Mouse (Mus musculus): Measurements from ENCODE around the gene Vangl1. TPM values are rescaled to one million over a fixed set of nuclear protein-coding genes. Genes with fewer than 3 reads are reported as not detected.
A peak's percentile ranks its signal among the peaks of the same experiment; 100 is the strongest.

Gene Vangl1
- polyA plus RNA-seq, 1 experiment from 2014 or later = 19.1 TPM

GRCm38 (mm10) chr3:102187401-102187800 is 17.1 kb downstream of the Vangl1 start:
- H3K36me3 ChIP-seq = peaks cover 8% of the 10 kb centered on the region
- no peak for ATAC-seq (ENCODE audit: insufficient number of reproducible peaks, insufficient read depth, low FRiP score, low TSS enrichment)
- H3K27ac ChIP-seq = no peak overlapping the region
- 58% methylated on average over 4 of the region's 4 CpGs for WGBS
- peaks cover 8% of the 10 kb centered on the region; the same call in 1 of the 2 replicates for H3K27me3 ChIP-seq
- H3K4me3 ChIP-seq = no peak overlapping the region
- no peak overlapping the region for H3K4me2 ChIP-seq (replicated peaks)
- H3K4me1 ChIP-seq = peaks cover 37% of the 10 kb centered on the region
- no peak overlapping the region for H3K9ac ChIP-seq
- H3K9me3 ChIP-seq = no peaks in the 10 kb centered on the region

- Histone ChIP-seq H3K4me1 (peaks cover 28% of the 10 kb centered on the region), H3K27me3 (no peaks in the 10 kb centered on the region), H3K4me3 (no peak overlapping the region), H3K27ac (no peak overlapping the region), H3K4me2 (replicated peaks) (no peak overlapping the region), H3K9me3 (no peaks in the 10 kb centered on the region), H3K36me3 (peaks cover 14% of the 10 kb centered on the region), H3K9ac (no peak overlapping the region)
- ATAC-seq (ENCODE audit: insufficient number of reproducible peaks, insufficient read depth, low FRiP score, low TSS enrichment) = no peak
- WGBS = 45% methylated on average over 5 of the region's 5 CpGs
Observed at GRCm38 (mm10) chr3:102184721-102185120, 19.8 kb downstream of the Vangl1 start.

- 87% methylated on average over 2 of the region's 2 CpGs for WGBS
- H3K36me3 ChIP-seq = peaks cover 8% of the 10 kb centered on the region; the same call in 1 of the 2 replicates
- no peak for ATAC-seq (ENCODE audit: insufficient number of reproducible peaks, insufficient read depth, low FRiP score, low TSS enrichment)
Observed at GRCm38 (mm10) chr3:102182601-102183000, 21.9 kb downstream of the Vangl1 start.

GRCm38 (mm10) chr3:102181191-102181590 is 23.3 kb downstream of the Vangl1 start:
- no peak for ATAC-seq (ENCODE audit: insufficient number of reproducible peaks, insufficient read depth, low FRiP score, low TSS enrichment)
- Histone ChIP-seq H3K4me2 (replicated peaks) (no peak overlapping the region), H3K4me1 (peaks cover 12% of the 10 kb centered on the region; the same call in 1 of the 2 replicates), H3K9me3 (no peaks in the 10 kb centered on the region), H3K4me3 (no peak overlapping the region), H3K9ac (no peak overlapping the region), H3K27ac (no peak overlapping the region), H3K36me3 (peaks cover 8% of the 10 kb centered on the region; the same call in 1 of the 2 replicates), H3K27me3 (no peaks in the 10 kb centered on the region)
- 94% methylated on average over 4 of the region's 4 CpGs for WGBS

More at GRCm38 (mm10) chr3:102182601-102183000, 21.9 kb downstream of the Vangl1 start:
- Histone ChIP-seq H3K27ac (no peak overlapping the region), H3K9me3 (no peaks in the 10 kb centered on the region), H3K4me3 (no peak overlapping the region), H3K9ac (no peak overlapping the region), H3K4me2 (replicated peaks) (no peak overlapping the region), H3K27me3 (no peaks in the 10 kb centered on the region), H3K4me1 (peaks cover 16% of the 10 kb centered on the region)

- Histone ChIP-seq H3K4me2 (replicated peaks) (no peak overlapping the region), H3K27me3 (no peaks in the 10 kb centered on the region), H3K9me3 (no peaks in the 10 kb centered on the region), H3K4me1 (peaks cover 14% of the 10 kb centered on the region; the same call in 1 of the 2 replicates), H3K9ac (no peak overlapping the region), H3K36me3 (peaks cover 8% of the 10 kb centered on the region; the same call in 1 of the 2 replicates), H3K27ac (no peak overlapping the region), H3K4me3 (no peak overlapping the region)
- 84% methylated on average over 7 of the region's 7 CpGs for WGBS
- ATAC-seq (ENCODE audit: insufficient number of reproducible peaks, insufficient read depth, low FRiP score, low TSS enrichment) = no peak
Observed at GRCm38 (mm10) chr3:102180746-102181145, 23.7 kb downstream of the Vangl1 start.

GRCm38 (mm10) chr3:102179869-102180268 is 24.6 kb downstream of the Vangl1 start:
- Histone ChIP-seq H3K9ac (no peak overlapping the region), H3K27ac (no peak overlapping the region), H3K4me3 (no peak overlapping the region), H3K27me3 (no peaks in the 10 kb centered on the region), H3K4me2 (replicated peaks) (no peak overlapping the region), H3K36me3 (peaks cover 8% of the 10 kb centered on the region; the same call in 1 of the 2 replicates), H3K4me1 (peaks cover 13% of the 10 kb centered on the region; the same call in 1 of the 2 replicates), H3K9me3 (no peaks in the 10 kb centered on the region)
- WGBS = 72% methylated on average over 4 of the region's 4 CpGs
- no peak for ATAC-seq (ENCODE audit: insufficient number of reproducible peaks, insufficient read depth, low FRiP score, low TSS enrichment)

GRCm38 (mm10) chr3:102177837-102178615 is 26.5 kb downstream of the Vangl1 start:
- Histone ChIP-seq H3K4me1 (peaks cover 5% of the 10 kb centered on the region; the same call in 1 of the 2 replicates), H3K9me3 (no peaks in the 10 kb centered on the region), H3K9ac (no peak overlapping the region), H3K27ac (no peak overlapping the region), H3K4me3 (no peak overlapping the region), H3K36me3 (peaks cover 5% of the 10 kb centered on the region; the same call in 1 of the 2 replicates), H3K27me3 (no peaks in the 10 kb centered on the region), H3K4me2 (replicated peaks) (no peak overlapping the region)
- ATAC-seq (ENCODE audit: insufficient number of reproducible peaks, insufficient read depth, low FRiP score, low TSS enrichment) = no peak
- WGBS = 92% methylated on average over 12 of the region's 12 CpGs

GRCm38 (mm10) chr3:102176116-102176515 is 28.4 kb downstream of the Vangl1 start:
- no peak for ATAC-seq (ENCODE audit: insufficient number of reproducible peaks, insufficient read depth, low FRiP score, low TSS enrichment)
- H3K4me1 ChIP-seq = peaks cover 5% of the 10 kb centered on the region; the same call in 1 of the 2 replicates
- H3K4me3 ChIP-seq = no peak overlapping the region
- H3K27ac ChIP-seq = peak overlapping the region; percentile 25; the same call in 1 of the 2 replicates
- H3K9me3 ChIP-seq = no peaks in the 10 kb centered on the region
- WGBS = 59% methylated on average over 5 of the region's 5 CpGs
- H3K4me2 ChIP-seq (replicated peaks) = no peak overlapping the region
- H3K9ac ChIP-seq = no peak overlapping the region
- no peaks in the 10 kb centered on the region for H3K36me3 ChIP-seq
- no peaks in the 10 kb centered on the region for H3K27me3 ChIP-seq

GRCm38 (mm10) chr3:102175701-102176100 is 28.8 kb downstream of the Vangl1 start:
- no peak overlapping the region for H3K9ac ChIP-seq
- peaks cover 5% of the 10 kb centered on the region; the same call in 1 of the 2 replicates for H3K4me1 ChIP-seq
- no peak overlapping the region for H3K4me3 ChIP-seq
- peak overlapping the region; percentile 7; the same call in 1 of the 2 replicates for H3K27ac ChIP-seq
- no peak for ATAC-seq (ENCODE audit: insufficient number of reproducible peaks, insufficient read depth, low FRiP score, low TSS enrichment)
- H3K9me3 ChIP-seq = no peaks in the 10 kb centered on the region
- no peak overlapping the region for H3K4me2 ChIP-seq (replicated peaks)
- 83% methylated on average over 17 of the region's 18 CpGs for WGBS
- no peaks in the 10 kb centered on the region for H3K36me3 ChIP-seq
- H3K27me3 ChIP-seq = no peaks in the 10 kb centered on the region

GRCm38 (mm10) chr3:102174118-102174865 is 30.2 kb downstream of the Vangl1 start:
- Histone ChIP-seq H3K4me1 (peaks cover 12% of the 10 kb centered on the region), H3K4me2 (replicated peaks) (no peak overlapping the region), H3K27me3 (no peaks in the 10 kb centered on the region), H3K9me3 (no peaks in the 10 kb centered on the region), H3K27ac (no peak overlapping the region), H3K9ac (no peak overlapping the region), H3K4me3 (no peak overlapping the region), H3K36me3 (no peaks in the 10 kb centered on the region)
- 78% methylated on average over 8 of the region's 8 CpGs for WGBS
- ATAC-seq (ENCODE audit: insufficient number of reproducible peaks, insufficient read depth, low FRiP score, low TSS enrichment) = no peak

GRCm38 (mm10) chr3:102169197-102169905 is 35.1 kb downstream of the Vangl1 start:
- 70% methylated on average over 13 of the region's 13 CpGs for WGBS
- 0 out of 2 replicates have a peak, but pooled peaks cover 6% of the 10 kb centered on the region for H3K36me3 ChIP-seq
- H3K27me3 ChIP-seq = no peaks in the 10 kb centered on the region
- no peak overlapping the region for H3K4me2 ChIP-seq (replicated peaks)
- H3K4me3 ChIP-seq = no peak overlapping the region
- H3K27ac ChIP-seq = 0 out of 2 replicates have a peak overlapping the region, but pooled peaks have one; percentile 4
- no peaks in the 10 kb centered on the region for H3K9me3 ChIP-seq
- no peak; the same call in 1 of the 2 replicates for ATAC-seq (ENCODE audit: insufficient number of reproducible peaks, insufficient read depth, low FRiP score, low TSS enrichment)
- H3K9ac ChIP-seq = no peak overlapping the region
- peaks cover 24% of the 10 kb centered on the region for H3K4me1 ChIP-seq

Data from embryonic facial prominence, embryonic 12.5 days (tissue).